Mouse (Mus musculus): Measurements from ENCODE around the gene Ankrd40. TPM values are rescaled to one million over a fixed set of nuclear protein-coding genes. Genes with fewer than 3 reads are reported as not detected.

Ankrd40 gene
- polyA plus RNA-seq, 1 experiment, result 235 TPM

DNA sequence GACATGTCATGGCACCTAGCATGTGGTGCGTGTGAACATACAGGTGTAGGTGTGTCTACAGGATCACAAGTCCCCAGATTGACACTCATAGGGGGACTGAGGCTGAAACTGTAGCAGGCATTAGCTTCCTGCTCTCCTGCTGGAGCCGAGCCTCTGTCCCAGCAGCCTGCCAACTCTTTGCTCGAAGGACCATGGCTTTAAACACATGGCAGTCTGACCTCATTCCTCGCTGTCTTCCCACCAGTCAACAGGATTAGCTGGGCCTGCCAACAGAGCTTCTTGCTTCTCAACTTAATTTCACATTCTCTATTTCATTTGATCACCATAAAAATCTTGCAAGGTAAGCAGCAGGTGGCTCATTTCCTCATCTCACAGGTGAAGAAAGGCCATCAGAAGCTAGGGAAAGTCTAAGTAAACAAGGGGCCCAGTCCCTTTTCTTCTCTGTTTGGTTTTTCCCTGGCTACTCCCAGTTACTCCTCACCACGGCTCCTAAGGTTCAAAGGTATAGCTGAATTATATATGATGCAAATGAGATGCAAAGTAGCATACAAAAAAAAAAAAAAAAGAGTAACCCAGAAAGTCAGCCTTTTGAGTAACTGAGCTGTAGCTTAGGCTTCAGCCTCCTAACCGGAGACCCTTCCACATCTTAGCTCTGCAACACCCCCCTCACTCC lies 62.1 kb downstream of the Ankrd40 start:
- Histone ChIP-seq H3K4me1 (ENCODE audit: control insufficient read depth, insufficient read depth, low read length) (peaks cover 19% of the 10 kb centered on the region), H3K4me3 (replicated peaks; ENCODE audit: extremely low read depth, low read depth, low read length) (no peak overlapping the region)
- no peak for DNase-seq
- 63% methylated on average over 6 of the region's 6 CpGs for WGBS
- TF ChIP-seq CTCF (IDR thresholded peaks at IDR 0.05; ENCODE audit: insufficient read depth, low read length) (no peak), POLR2A (IDR thresholded peaks at IDR 0.05; ENCODE audit: borderline replicate concordance, extremely low read depth, low read depth, low read length) (no peak)

DNA sequence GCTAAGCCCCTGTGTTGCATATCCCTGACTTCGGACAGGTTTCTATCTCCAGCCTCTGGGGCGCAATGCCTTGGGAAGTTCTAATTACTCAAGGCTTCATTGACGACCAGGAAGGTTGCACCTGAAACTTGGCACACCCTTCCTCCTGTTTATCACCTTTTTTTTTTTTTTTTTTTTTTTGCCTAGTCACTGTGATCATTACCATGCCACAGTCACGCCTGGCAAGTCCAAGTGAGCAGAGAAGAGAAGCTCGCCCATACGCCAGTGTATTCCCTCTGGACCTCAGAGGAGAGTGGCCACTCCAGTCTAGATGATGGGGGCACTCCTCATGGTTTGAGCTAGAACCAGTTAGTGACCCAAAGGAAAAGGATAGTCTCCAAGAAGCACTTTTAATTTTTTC lies 63.0 kb downstream of the Ankrd40 start:
- 72% methylated on average over 6 of the region's 6 CpGs for WGBS
- no peak for TF ChIP-seq POLR2A (IDR thresholded peaks at IDR 0.05; ENCODE audit: borderline replicate concordance, extremely low read depth, low read depth, low read length)
- no peak for TF ChIP-seq CTCF (IDR thresholded peaks at IDR 0.05; ENCODE audit: insufficient read depth, low read length)
- no peak for DNase-seq
- peaks cover 10% of the 10 kb centered on the region for H3K4me1 ChIP-seq (ENCODE audit: control insufficient read depth, insufficient read depth, low read length)
- no peak overlapping the region for H3K4me3 ChIP-seq (replicated peaks; ENCODE audit: extremely low read depth, low read depth, low read length)

Other genes starting within 250 kb of the Ankrd40 start
- gene Tob1, start 116.5 kb upstream of the Ankrd40 start, polyA plus RNA-seq (2012; rRNA removed), result 27.9 and 37.2 TPM in 2 replicates
- gene Wfikkn2, start 82.0 kb upstream of the Ankrd40 start, polyA plus RNA-seq (2012; rRNA removed), result 1.4 and 1.7 TPM in 2 replicates
- gene Gm21885, start 46.1 kb upstream of the Ankrd40 start, polyA plus RNA-seq (2012; rRNA removed), result not detected in 2 replicates
- gene Luc7l3, start 6.0 kb upstream of the Ankrd40 start, polyA plus RNA-seq (2012; rRNA removed), result 10.0 and 16.1 TPM in 2 replicates
- 47.6 and 57.9 TPM in 2 replicates for gene Abcc3, start 65.0 kb downstream of the Ankrd40 start, polyA plus RNA-seq (2012; rRNA removed)
- gene Cacna1g, start 146.2 kb downstream of the Ankrd40 start, polyA plus RNA-seq (2012; rRNA removed), result 3.5 and 4.3 TPM in 2 replicates
- gene Spata20, start 158.2 kb downstream of the Ankrd40 start, polyA plus RNA-seq (2012; rRNA removed), result 0.15 and 0.70 TPM in 2 replicates
- gene Epn3, start 172.0 kb downstream of the Ankrd40 start, polyA plus RNA-seq (2012; rRNA removed), result 60.0 and 62.2 TPM in 2 replicates
- gene Mycbpap, start 193.7 kb downstream of the Ankrd40 start, polyA plus RNA-seq (2012; rRNA removed), result 5.8 and 7.6 TPM in 2 replicates
- 10.3 and 12.7 TPM in 2 replicates for gene Rsad1, start 221.3 kb downstream of the Ankrd40 start, polyA plus RNA-seq (2012; rRNA removed)
- 32.6 and 38.8 TPM in 2 replicates for gene Chad, start 237.0 kb downstream of the Ankrd40 start, polyA plus RNA-seq (2012; rRNA removed)